Mouse (Mus musculus): ENCODE measurements around the gene Med28.

- TF ChIP-seq CTCF (IDR thresholded peaks at IDR 0.05; ENCODE audit: insufficient read depth, low read depth, low read length) (no peak), POLR2A (IDR thresholded peaks at IDR 0.05; ENCODE audit: insufficient read depth, low read depth, low read length) (no peak)
Measured at GRCm38 (mm10) chr5:45483654-45484053, 36.4 kb upstream of the Med28 start.

All from olfactory bulb, adult 2 months (tissue).